Mouse (Mus musculus): ENCODE measurements around the gene Pgm2. TPM values are rescaled to one million over a fixed set of nuclear protein-coding genes. Genes with fewer than 3 reads are reported as not detected.

Gene Pgm2
- total RNA-seq, 2 experiments from 2014 or later, result 10.9 to 11.0 TPM

DNA sequence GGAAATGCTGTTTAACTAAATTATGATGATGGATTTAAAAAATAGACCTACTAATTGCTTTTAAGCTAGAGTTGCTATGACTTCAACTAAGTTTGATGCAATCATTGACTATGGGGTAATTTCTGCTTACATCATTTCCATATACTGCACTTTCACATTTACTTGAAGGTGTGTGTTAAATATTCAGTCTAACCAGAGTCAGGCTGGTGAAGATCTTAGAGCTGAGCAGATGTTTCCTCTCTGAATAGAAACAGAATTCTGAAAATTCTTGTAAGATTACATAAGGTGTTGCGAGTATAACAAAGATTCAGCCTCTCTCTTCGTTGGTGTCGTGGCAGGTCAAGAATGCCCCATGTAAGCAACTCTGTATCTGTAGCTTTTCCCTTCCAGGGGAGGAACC lies 18.3 kb upstream of the Pgm2 start:
- DNase-seq (ENCODE audit: low spot score in 2 of 2), result no peak

GRCm38 (mm10) chr5:64075506-64075905 lies 17.2 kb upstream of the Pgm2 start:
- DNase-seq (ENCODE audit: low spot score in 2 of 2), result peak in 1 of 2 experiments; percentile 53

DNA sequence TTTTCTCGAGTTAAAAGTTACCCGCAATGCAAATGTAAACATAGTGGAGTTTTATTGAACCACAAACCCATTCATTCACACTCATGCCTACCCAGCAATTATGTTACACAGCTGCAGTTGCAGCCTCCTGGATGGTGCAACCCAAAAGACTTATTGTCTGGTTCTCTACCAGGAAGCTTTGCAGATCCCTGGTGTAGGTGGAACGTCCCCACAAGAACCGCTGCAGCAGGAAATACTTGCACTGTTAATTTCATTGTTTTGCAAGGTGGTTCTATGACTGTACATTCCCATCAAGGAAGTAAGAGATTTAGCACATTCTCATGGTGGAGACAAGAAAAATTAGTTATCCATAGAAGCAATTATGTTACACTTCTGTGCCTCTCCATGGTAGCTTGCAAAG lies 15.4 kb upstream of the Pgm2 start:
- DNase-seq (ENCODE audit: low spot score in 2 of 2), result no peak

DNA sequence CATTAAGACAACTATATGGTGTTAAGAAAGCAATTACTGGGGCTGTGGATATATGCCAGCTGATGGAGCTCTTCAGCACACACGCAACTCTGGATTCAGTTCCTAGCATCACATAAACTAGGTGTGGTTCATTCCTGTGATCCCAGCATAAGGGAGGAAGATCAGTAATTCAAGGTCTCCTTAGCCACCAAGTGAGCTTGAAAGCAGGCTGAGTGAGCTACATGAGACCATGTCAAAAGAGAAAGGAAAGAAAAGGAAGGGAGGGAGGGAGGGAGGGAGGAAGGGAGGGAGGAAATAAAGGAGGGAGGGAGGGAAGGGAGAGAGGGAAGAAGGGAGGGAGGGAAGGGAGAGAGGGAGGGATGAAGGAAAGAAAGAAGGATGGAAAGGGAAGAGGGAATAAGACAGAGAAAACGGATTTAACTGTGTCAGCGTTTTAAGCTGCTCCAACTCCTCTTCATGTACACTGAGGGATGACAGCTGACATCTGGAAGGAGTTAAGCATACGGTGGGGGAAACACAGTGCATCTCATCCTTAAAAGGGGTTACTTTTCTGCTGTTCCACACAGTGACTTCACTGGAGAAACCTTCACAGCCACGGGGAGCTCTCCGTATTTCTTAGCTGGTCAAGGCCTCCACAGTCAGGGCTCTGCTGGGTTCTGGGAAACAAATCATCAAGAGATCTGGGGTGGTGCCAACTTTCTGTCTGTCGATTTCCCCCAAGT lies 13.8 kb upstream of the Pgm2 start:
- no peak for DNase-seq (ENCODE audit: low spot score in 2 of 2)

- DNase-seq (ENCODE audit: low spot score in 2 of 2), result no peak
These were observed 13.3 kb upstream of the Pgm2 start for GRCm38 (mm10) chr5:64079462-64079817.

- no peak for DNase-seq (ENCODE audit: low spot score in 2 of 2)
These were observed 9.0 kb upstream of the Pgm2 start for GRCm38 (mm10) chr5:64083447-64084359.

DNA sequence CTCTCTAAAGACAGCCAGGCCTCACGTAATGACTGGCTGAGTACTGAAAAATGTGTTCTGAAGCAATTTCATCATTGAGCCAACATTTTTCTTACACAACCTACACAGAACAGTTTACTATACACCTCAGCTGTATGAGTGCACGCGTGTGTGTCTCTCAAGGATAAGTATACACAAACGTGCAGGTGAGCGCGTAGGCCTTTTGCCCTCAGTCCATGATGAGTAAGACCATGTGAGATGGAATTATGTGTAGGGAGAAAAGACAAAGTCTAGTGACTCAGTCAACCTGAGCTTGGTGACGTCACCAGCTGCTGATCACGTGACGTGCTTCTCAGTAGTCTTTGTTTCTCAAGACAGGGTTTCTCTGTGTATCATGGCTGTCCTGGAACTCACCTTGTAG lies 7.3 kb upstream of the Pgm2 start:
- DNase-seq (ENCODE audit: low spot score in 2 of 2), result no peak

DNA sequence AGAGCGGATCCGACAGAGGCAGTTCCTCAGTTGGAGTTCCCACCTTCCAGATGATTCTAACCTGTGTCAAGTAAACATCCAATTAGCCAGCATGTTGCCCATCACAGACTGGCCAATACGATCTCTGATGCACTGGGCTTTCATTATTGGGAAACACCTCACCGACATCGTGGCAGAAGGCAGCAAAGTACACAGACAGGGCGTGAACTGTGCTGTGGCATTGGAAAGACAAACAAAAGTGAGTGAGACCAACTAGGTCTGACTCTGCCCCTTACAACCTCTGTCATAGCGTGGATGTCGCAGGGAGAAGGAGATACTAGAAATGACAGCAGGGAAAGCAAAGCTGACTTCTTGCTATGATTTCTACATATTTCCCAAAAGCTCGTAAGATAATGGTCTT lies 4.0 kb upstream of the Pgm2 start:
- DNase-seq (ENCODE audit: low spot score in 2 of 2), result no peak

DNA sequence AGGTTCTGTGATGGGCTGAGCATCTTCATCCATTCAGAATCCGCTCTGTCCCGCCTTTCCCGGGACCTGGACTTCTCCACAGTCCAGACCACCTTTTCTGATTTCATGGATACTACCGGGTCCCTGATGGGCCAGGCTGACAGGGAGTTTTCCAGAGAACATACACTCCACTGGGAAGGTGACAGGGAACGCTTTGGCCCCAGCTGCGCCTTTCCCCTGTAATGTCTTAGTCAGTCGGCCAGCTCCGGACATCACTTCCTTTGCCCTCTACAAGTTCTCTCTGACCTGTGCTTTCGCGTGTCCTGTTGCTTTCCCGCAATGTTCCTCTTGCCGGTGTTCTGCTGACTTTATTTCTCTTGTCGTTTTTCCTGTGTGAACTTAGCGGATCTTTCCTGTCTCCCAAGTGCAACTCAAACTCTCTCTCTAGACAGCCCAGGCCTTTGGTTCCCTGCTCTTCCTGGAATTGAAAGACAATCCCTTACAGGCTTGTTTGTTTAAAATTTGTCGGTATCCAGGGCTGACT lies 660 bp downstream of the Pgm2 start:
- DNase-seq (ENCODE audit: low spot score in 2 of 2), result peak in 1 of 2 experiments; percentile 17

- no peak for DNase-seq (ENCODE audit: low spot score in 2 of 2)
These were observed 2.7 kb downstream of the Pgm2 start for GRCm38 (mm10) chr5:64095342-64095993.

DNA sequence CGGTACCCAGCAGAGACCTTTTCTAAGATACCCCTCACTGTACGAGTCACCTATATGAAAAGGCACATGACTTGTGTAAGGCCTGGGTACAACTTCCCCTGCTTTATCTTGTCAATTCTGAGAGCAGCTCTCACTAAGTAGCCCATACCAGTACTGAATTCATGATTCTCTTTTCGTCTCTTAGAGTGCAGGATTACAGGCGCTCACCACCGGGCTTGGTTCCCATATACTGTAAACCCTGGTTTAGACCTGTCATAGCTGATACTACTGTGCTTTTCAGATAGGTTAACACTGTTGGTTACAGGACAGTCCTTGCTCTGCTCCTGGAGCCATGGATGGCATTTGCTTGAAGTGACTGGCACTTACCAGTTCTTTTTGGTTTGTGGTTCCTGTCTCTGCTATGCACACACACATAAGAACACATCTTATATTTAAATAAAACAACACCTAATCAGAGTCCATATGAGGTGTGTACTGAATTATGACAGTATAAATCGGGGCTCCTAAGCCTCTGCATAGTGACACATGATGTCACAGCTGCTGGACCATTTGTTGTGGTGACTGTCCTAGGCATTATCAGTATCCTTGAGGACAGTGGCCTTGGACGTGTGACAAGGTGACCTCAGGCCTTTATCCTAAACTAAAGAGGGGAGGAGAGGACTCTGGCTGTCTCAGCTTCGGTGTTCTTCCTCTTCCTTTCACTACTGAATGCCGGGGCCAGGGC lies 9.4 kb downstream of the Pgm2 start:
- DNase-seq (ENCODE audit: low spot score in 2 of 2), result no peak

DNA sequence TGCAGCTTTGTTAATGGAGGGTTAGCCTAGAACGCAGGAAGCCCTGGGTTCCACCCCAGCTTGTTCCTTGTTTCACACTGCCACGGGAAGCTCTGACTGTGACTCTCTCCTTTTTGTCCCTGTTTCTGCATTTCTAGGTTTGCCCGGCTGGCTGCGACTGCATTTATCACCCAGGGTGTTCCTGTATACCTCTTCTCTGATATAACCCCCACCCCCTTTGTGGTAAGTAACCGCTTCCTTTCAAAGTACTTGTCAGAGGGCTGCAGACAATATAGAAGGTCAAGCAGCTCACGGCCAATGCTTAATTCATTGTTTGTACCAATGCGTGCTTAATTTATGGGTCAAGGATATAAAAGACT lies 9.9 kb downstream of the Pgm2 start:
- no peak for DNase-seq (ENCODE audit: low spot score in 2 of 2)

DNA sequence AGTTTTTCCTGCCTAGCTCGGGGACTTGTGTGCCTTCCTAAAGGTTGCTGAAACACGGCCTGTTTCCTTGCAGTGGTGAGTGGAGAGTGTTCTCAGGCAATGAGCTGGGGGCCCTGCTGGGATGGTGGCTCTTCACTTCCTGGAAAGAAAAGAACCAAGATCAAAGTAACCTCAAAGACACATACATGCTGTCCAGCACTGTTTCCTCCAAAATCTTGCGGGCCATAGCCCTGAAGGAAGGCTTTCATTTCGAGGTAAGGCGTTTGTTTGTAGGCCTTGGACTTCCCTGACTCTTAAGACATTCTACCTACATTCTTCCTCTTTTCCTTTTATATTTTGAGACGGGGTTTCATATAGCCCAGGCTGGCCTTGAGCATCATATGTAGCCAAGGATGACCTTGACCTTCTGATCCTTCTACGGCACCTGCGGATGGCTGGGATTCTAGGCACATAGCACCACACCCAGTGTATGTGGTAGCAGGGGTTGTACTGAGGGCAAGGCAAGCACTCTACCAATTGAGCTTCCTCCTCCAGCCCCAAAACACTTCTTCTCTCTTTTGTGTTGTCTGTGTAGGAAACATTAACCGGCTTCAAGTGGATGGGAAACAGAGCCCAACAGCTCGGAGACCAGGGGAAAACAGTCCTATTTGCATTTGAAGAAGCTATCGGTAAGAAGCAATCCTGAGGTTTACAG lies 15.0 kb downstream of the Pgm2 start:
- DNase-seq (ENCODE audit: low spot score in 2 of 2), result no peak

DNA sequence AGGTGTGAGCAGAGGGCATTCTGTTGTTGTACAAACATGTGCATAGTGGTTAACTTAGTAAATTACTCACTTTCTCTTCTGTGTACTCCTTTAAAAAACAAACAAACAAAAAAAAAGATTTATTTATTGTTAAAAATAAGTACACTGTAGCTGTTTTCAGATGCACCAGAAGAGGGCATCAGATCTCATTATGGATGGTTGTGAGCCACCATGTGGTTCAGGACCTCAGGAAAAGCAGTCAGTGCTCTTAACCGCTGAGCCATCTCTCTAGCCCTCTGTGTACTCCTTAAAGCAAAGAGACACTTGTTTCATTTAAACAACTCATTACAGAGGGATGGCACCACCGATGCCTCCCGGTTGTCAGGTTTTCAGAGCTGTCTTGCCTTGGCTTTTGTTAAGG lies 16.5 kb downstream of the Pgm2 start:
- DNase-seq (ENCODE audit: low spot score in 2 of 2), result no peak

DNA sequence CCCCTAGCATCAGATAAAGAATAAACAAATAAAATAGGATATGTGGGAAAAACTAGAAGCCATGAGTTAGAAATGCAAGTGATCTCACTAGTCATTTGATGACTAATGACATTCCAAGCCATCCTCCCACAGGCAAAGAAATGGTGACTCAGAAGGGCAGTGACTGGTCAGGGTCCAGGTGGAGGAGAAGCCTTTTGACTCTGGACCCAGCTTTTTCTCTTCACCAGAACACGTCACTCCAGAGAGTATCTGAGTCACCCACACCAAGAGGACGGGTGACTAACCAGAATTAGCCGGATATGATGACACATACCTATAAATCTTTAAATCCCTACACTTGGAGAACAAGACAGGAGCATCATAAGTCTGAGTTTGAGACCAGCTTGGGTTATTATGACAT lies 19.6 kb downstream of the Pgm2 start:
- no peak for DNase-seq (ENCODE audit: low spot score in 2 of 2)

DNA sequence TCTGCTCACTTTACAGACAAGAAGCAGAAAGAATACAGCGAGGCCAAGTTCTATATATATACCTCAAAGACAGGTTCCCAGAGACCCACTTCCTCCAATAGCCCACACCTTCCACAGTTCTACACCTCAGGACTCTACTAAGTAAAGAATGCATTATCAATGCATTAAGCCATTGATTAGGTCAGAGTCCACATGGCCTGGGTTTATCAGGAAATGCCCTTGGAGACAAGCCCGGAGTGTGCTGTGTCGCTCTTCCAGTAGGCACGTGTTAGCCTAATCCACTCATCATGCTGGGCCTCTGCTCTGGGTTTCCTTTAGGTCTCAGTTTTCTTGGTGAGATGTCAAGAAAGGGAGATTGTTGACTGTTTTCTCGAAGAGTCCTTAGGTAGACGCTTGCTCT lies 21.5 kb downstream of the Pgm2 start:
- no peak for DNase-seq (ENCODE audit: low spot score in 2 of 2)

GRCm38 (mm10) chr5:64117191-64117590 lies 24.4 kb downstream of the Pgm2 start:
- DNase-seq (ENCODE audit: low spot score in 2 of 2), result no peak

DNA sequence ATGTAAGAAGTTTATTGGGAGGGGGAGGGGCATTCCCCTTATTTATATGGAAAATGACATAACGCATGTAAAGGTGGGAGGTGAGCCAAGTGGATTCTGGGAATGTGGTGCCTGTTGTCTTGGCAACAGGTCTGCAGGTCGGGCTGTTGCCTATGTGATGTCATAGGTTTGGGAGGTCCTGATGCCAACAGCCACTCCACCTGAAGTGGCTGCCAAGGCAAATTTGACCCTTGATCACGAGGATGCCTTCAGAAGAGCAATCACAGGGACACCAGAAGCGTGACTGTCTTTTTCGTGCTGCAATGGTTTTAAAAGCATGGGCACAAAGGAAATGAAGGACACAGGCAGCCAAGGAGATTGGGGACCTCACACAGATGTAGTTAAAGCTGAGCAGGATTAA lies 33.0 kb downstream of the Pgm2 start:
- DNase-seq (ENCODE audit: low spot score in 2 of 2), result no peak

- DNase-seq (ENCODE audit: low spot score in 2 of 2), result no peak
These were observed 38.8 kb downstream of the Pgm2 start for GRCm38 (mm10) chr5:64131550-64131949.

DNA sequence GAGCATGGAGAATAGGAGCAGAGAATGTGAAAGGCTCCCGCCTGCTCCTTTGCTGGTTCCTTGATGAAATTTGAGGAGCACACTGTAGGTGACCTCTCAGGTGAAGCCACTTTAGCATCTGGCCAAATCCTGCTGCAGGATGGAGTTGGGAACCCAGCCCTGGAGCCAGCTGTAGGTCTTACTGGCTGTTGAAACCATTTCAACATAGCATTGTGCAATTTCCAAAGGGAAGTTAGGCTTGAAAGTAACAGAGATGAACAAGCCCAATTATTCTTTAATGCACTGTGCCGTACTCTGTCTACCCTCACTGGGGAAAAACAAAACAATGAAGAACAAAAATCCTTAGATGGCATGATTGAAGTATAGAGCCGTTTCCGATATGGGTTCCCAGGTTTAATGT lies 41.2 kb downstream of the Pgm2 start:
- DNase-seq (ENCODE audit: low spot score in 2 of 2), result no peak

GRCm38 (mm10) chr5:64136325-64136724 lies 43.6 kb downstream of the Pgm2 start:
- no peak for DNase-seq (ENCODE audit: low spot score in 2 of 2)
